Mouse (Mus musculus): ENCODE measurements at regions not wholly inside any gene's neighbourhood (a gene's known extent, or its start where the extent isn't known, plus 50 kb on each side); places are given as distances from the start of the nearest gene placed in this dataset.

DNA sequence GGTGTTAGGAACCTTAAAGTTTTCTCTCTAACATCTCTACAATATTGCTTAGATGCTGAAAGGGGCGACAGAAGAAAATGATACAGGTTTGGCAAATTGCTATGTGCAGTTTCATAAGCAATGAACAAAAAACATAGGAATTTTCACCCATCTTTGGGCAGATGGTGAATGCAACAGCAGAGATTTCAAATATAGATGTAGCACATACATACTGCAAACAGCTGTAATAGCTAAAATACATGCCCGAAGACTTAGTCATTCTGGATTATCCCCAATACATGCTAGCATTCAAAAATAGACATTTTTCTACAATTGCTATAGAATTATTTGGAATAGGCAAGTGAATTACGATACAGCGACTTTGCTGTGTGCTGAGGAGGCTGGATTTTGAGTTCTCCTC is 544.1 kb downstream of the D3Ertd751e start:
- DNase-seq (ENCODE audit: low spot score in 2 of 2) = no peak

DNA sequence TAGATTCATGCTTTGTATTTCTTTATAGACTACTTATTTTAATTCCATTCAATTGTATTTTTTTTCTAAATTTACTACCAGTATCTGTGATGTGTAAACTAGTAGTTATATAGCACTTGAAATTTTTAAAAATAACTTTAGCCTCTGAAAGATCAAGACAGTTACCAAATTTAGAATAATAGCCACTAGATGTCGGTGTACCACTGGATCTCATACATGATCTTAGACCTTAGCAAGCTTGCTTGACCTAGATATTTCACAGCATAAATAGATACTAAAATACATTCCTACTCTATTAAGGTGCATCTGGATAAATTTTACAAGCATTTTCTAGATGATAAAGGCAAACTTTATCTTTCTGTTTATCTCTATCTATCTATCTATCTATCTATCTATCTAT is 570.0 kb downstream of the D3Ertd751e start:
- DNase-seq (ENCODE audit: low spot score in 2 of 2) = no peak

DNA sequence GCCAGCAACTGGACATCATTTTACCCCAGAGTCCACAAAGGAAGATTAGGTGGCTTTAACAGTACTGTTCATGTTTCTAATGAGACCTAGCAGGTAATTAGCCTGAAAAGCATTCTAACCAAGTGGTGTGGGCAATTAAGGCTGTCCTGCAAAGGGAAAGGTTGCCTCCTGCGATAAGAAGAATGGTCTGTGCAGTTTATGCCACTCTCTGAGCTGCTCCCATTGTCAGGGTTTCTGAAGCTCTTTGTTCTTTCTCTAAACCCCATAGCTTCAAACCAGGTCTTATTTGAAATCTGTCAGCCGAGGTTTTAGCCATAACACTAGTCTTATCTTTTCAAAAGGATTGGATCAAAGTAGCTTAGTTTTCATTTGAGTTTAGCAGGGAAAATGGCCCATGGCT is 585.3 kb downstream of the D3Ertd751e start:
- no peak for DNase-seq (ENCODE audit: low spot score in 2 of 2)

DNA sequence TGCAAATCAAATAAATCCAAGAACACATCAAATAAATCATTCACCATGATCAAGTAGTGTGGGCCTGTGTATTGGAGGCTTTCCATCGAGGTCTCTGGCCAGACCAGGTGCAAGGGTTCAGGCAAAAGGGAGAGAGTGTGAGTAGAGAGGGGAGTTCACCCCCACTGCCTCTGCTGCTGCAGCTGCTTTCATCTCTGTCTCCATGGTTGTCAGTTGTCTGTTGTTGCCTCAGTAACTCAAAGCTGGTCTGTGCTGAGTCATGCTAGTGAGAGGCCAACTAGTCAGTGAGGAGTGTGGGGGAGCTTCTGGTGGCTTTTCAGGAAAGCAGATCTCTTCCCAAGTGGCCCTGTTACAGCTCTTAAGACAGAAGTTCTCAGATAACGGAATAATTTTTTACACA is 600.4 kb downstream of the D3Ertd751e start:
- DNase-seq (ENCODE audit: low spot score in 2 of 2) = no peak

DNA sequence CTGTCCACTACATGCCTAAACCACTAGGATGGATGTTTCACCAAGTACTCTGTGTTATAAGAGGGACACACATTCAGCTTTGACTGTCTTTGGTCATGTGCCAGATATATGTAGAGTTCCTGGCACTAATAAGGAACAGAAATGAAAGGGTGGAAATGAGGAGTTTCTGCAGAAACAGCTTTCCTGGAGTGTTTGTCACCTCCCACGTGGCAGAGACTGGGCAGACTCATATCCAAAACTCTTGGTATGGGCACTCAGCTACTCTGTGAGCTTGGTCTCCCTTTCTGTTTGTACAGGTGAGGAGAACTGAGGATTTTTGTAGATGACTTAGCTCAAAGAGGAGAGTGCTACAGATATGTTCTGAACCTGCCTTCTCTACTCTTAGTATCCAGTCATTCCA is 634.4 kb downstream of the D3Ertd751e start:
- DNase-seq (ENCODE audit: low spot score in 2 of 2) = no peak

DNA sequence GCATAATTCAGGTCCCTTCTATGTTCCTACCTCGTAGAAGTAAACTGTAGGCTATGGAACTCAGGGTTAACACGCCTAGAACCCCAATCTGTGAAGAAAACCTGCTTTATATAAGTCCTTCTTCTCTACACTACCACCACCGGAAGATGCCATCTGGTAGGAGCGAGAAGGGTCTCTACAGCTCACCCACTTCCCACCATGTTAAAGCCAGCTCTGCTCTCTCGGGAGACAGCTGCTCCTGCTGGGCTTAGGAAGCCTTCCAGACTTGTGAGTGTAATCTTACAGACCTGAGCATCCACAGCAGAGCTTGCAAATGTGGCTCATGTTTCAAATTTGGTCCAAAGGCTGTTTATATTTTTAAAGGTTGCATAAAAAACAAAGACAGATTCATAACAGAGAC is 639.7 kb downstream of the D3Ertd751e start:
- no peak for DNase-seq (ENCODE audit: low spot score in 2 of 2)

DNA sequence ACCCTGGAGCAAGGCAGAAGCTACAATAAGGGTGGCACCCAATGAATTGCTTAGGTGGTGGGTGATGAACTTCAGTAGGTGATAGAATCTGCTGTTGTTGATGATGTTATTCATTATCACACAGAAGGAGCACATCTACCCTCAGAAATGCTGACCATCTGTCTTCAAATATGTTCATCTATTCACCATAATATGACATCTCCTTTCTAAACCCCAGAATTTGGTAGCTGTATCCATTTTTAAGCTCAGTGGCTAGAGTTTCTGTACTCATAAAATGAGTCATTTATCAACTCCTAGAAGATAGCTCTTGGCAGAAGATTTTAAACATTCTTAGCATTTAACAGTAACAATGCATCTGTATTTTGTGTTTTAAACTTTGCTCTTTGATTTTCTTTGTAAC is 660.3 kb downstream of the D3Ertd751e start:
- DNase-seq (ENCODE audit: low spot score in 2 of 2) = no peak

DNA sequence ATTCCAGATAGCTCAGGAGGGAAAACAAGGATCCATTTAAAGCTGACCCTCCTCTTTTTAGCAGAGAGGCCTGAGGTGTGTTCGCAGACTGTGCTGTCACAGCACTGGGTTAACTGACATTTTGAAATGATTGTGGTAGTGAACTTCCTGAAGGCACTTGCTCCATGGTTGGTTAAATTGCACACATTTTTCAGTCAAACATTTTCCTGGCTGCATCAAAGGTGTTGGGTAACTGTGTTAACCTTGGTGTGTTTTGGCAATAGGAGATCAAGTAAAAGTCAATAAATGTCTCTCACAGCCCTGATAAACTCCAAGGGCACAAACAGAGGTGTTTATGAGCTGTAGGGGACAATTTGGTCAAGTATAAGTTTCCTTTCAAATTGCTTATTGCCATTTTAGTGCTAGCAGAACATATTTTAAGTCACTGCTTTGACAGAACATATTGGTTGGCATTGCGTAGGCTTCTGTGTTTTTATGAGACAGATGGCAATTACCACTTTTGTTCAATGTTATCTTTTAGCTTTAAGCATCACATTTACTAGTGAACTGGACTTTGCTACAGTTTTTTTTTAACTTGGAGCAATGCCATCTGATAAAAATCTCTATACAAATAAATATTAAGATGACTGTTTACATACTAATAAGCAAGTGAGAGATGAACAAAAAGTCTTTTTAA is 666.7 kb downstream of the D3Ertd751e start:
- no peak for DNase-seq (ENCODE audit: low spot score in 2 of 2)

DNA sequence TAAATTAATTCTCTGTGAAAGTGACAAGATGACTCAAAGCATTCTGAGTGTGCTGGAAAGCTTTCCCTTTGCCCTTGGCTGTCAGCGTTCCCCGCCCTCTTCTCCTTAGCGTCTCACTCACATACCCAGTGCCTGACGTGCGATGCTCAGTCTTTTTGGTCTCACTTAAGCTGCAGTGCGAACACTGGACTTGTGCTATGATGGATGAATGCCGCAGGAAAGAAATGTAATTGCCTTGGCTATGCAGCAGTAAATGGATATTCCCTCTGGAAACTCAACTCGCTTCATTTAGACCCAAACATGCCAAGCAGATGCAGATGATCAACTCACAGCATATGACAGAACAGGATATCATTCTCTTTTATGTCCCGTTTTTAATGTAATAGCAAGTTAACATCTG is 685.0 kb downstream of the D3Ertd751e start:
- DNase-seq (ENCODE audit: low spot score in 2 of 2) = no peak

DNA sequence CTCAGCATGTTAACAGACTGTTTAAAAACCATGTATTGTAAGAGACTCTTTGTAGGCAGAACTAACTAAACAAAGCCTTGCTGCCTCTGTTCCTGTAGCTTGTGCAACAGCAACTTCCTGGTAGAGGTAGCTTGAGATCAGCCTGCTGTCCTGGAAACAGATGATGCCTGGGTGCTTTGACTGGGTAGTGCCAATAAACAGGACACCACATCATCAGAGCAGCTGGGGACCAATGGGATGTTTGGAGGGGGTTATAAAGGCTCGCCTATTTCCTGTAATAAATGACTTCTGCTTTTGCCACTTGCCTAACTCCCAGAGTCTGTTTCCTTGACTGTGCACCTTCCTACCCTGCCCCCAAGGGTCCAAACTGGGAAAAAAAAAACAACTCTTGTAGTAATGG is 707.2 kb downstream of the D3Ertd751e start:
- DNase-seq (ENCODE audit: low spot score in 2 of 2) = no peak

DNA sequence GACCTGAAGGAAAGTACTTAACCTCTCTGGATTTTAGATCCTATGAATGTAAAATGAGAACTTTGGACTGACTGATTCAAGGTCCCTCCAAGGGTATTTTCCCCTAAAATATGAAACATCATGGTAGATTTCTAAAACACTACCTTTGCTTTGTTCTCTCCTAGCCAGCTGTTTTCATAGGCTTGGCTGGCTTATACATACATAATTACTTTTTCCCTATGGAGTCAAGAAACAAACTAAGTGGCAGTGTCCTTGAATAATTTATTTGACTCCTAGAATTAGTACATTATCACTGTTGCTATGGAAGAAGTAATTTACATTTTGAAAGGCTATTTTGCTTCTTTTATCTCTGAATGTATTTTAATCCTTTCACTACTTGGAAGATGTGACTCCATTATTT is 721.9 kb downstream of the D3Ertd751e start:
- DNase-seq (ENCODE audit: low spot score in 2 of 2) = no peak

DNA sequence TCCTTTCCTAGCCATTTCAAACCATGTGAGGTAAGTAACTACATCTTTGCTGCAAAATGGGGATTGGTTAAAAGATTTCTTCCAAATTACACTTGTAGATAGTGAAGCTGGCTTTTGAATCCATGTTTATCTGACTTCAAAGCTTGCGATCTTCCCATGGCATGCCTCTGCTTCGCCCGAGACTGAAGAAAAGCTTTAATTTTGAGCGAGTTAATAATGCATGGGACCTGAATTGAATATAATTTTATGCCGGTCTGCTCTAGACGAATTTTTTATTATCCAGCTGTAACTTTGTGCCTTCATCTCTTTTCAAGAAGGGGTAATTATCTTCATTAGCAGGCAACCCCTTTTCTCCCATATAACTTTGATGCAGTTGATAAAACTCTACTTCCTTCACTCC is 724.7 kb downstream of the D3Ertd751e start:
- no peak for DNase-seq (ENCODE audit: low spot score in 2 of 2)

DNA sequence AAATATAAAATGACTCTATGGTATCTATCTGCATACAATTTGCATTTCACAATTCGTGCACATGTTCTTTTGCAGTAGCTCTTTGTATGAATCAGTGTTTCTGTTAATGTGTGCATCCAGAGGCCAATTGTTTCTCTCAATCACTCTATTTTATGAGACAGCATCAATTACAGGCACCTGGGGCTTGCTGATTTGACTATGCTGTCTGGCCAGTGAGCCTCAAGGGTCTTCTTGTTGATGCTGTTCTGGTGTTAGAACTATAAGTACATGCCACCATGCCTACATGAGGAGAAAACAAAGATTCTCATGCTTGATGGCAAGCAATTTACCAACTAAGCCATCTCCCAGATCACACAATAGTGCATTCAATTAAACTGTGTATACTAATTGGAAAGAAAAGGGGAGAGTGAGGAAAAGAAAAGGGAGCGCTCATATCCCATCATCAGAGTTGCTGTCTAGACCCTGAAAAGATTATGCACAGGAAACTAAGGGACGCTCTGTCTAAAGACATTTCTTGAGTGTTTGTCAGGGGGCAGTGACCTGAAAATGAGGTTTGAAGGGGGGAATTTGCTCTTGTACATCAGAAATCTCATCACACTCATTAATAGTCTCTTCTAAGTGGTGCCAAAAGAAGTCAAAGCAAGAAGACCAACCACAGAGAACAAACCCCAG is 772.6 kb downstream of the D3Ertd751e start:
- no peak for DNase-seq (ENCODE audit: low spot score in 2 of 2)

DNA sequence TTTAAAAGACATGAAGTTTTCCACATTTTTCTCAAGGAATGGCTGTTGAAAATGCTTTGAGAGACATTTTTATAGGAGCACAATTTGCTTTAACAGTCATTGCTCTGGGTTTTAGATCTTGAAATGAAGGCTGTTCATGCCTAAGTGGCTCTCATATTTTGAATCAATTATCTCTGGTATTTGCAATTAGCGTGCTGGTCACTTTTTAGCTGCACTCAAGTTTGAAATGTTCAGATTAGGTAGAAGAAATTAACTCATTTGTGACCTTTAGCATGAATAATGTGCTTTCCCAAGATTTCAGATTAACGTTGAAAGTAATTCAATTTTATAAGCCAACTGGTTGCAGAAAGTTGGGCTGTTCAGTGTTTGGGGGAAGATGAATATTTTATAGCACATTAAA is 773.9 kb downstream of the D3Ertd751e start:
- DNase-seq (ENCODE audit: low spot score in 2 of 2) = no peak

DNA sequence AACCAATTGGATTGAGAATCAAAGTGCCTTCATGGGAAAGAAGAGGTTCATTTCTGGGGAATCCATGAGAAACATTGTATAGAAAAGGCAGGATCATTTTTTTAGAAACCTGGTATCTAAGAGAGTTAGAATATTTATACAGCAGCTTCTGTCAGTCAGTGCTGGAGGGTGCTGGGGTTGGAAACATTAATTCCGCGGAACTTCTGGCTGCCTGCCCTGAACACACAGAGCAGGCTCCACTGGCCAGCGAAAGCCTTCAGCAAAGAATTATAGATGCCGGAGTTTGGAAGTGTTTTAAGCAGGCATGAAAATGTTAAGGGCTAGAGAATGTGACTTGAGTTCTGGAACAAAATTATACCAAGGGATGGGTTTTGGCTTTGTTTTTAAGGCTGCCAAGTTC is 789.0 kb downstream of the D3Ertd751e start:
- DNase-seq (ENCODE audit: low spot score in 2 of 2) = peak in 1 of 2 experiments; percentile 16

DNA sequence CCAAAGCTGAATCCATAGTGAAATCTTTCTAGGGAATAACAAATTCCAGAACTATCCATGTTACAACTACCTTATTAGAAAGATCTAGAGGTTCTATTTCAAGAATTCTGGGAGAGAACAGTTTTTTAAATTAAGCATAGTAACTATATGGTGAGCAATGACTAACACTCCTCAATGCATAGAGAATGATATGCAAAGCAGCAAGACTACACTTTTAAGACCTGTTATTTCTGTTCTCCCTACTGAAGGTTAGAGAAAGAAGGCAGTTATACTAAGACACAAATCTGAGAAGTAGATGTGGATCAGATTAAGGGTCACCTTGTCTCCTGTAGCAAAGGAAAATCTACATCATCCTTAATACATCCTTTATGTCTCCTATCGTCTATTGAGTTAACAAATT is 824.3 kb downstream of the D3Ertd751e start:
- no peak for DNase-seq (ENCODE audit: low spot score in 2 of 2)

DNA sequence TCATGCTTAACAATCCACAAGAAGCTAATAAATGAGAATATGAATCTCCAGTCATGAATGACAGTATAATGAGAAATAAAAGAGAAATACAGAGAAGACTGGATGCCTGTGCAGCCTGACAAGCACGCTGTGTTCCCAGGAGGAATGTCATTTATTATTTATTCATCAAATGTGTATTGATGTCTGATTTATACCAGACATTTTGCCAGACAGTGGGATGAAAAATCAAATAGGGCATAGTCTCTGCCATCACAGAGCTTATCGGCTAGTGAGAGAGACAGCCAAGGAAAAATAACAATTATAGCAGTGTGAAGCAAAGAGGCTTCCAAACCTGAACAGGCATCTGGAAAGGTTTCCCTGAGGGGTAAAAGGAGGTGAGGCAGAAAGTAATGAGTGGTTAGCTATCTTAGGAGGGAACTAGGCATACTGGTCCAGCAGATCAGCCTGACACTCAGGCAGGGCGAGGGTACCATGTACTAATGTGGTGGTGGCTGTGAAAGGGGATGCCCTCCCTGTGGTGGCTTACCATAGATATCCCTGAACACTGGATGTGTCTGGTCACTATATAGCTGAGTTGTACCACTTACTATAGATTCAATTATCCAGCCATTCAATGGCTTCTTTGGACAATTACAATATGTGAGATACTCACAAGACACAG is 828.1 kb downstream of the D3Ertd751e start:
- no peak for DNase-seq (ENCODE audit: low spot score in 2 of 2)

DNA sequence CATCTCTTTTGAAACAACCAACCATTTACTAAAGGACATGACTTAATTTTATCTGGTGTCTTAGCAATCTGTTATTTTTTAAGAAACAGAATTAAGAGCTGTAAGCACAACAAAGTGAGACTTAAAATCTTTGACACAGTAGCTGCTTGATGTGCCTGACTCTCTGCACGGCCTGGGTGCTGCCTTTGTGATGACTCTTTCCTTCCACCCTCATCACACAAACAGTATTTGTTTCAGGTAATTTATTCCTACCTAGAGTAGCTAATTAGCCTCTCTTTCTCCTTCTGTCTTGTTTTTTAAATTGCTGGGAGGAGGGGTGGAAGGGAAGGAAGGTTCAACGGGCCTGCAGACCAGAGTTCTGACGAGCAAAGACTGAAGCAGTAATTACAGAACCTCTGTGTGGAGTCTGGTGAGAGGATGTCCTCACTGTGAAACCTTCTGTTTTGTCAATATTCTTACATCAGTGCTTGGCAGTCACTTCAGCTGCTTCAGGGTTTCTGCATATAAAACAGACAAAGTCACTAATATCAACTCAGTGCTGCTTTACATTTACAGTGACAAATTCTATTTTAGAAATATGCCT is 829.6 kb downstream of the D3Ertd751e start:
- no peak for DNase-seq (ENCODE audit: low spot score in 2 of 2)

DNA sequence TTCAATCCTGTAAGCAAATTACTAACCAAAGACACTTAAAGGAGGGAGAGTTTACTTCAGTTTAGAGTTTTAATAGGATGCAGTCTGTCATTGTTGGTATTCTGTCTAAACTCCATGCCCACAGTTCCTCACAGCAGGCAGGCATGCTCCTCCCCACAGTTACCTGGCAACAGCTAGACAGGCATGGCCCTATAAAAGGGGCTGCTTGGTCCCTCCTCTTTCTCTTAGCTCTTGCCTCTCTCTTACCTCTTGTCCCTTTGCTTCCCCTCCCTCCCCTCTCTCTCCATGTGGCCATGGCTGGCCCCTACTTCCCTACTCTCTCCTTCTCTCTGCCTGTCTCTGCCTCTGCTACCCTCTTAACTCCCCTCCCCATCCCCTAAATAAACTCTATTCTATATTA is 830.7 kb downstream of the D3Ertd751e start:
- DNase-seq (ENCODE audit: low spot score in 2 of 2) = no peak

DNA sequence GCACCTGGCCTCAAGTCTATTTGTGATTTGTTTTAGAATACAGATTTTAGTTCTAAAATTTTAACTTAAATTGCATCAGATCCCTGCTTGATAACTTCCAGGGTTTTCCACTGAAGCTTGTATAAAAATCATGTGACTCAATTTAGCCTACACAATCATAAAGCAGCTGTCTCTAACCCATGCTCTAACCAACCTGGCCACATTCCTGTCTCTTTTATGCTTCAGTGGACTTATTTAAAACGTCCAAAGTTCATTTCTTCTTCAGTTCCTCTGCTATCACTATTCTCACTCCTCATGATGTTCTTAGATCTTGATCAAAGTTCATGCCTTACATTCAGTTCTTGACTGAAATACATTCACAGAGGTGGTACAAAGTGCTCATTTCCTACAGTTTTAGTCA is 839.9 kb downstream of the D3Ertd751e start:
- no peak for DNase-seq (ENCODE audit: low spot score in 2 of 2)

DNA sequence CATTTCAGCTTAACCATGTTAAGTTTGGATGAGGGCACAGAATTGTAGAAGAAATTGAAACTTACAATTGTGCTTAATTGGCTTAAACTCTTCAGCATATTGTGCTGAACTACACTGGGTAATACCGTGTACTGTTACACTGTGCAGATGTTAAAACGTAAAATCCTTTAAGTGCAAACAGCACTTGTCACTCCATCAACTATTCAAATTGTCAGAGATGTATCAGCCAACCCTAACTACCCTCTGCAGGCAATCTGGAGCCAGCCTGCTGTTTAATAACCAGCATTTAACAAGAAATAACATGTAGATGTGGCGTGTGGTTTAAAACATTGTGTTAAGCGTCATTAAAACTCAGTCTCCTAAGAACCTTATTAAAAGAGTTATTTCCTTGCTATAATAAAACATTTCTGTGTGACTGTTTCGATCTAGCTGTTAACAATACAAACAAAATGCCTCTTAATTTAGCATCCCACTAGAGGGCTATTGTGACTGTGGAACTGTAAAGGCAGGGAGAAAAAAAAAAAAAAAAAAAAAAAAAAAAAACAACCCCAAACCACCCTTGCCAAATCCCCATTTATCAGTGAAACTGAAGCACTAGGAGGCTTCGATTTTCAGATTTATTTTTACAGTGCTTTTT is 845.0 kb downstream of the D3Ertd751e start:
- no peak for DNase-seq (ENCODE audit: low spot score in 2 of 2)

DNA sequence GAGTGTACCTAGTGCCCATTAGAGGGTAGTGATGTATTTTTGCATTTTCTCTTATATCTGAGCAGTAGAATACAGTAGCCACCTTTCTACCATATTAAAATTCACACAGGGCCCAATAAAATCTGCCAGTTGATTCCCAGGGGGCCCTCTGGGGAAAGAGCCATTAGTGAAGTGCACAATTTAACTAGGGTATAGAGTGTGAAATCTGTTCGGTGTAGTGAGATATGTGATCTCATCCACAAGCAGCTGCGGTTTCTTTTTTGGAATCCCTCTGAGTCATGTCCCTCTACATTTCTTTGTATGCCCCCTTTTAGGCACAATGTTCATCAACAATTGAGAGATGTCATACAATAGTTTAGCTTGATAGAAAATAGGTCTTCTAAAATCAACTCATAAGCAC is 847.1 kb downstream of the D3Ertd751e start:
- DNase-seq (ENCODE audit: low spot score in 2 of 2) = no peak
